Comparison of ENCODE assay signal across 13 mouse cellular contexts in genomic region chr16:35380048-35380447, GRCm38 (mm10).
"Had no signal": no experiment of that assay in that cellular context is flagged by ENCODE, and none has a peak within 500 bp of the region (broad histone marks: within the 10 kb centered on the region; RNA-seq: fewer than 3 reads in every experiment).

No protein-coding gene starts in this region.

- H3K4me1 ChIP-seq: kidney, embryonic 15.5 days; limb, embryonic 12.5 days; limb, embryonic 15.5 days; lung, embryonic 15.5 days; midbrain, embryonic 12.5 days; midbrain, embryonic 15.5 days; neural tube, embryonic 13.5 days had no signal

- H3K4me2 ChIP-seq: kidney, embryonic 15.5 days; limb, embryonic 12.5 days; limb, embryonic 15.5 days; lung, embryonic 15.5 days; midbrain, embryonic 12.5 days; midbrain, embryonic 15.5 days; neural tube, embryonic 13.5 days had no signal

- H3K27ac ChIP-seq: kidney, embryonic 15.5 days; limb, embryonic 12.5 days; limb, embryonic 15.5 days; liver, embryonic 14.5 days; lung, embryonic 15.5 days; midbrain, embryonic 12.5 days; midbrain, embryonic 15.5 days; neural tube, embryonic 13.5 days had no signal

- H3K36me3 ChIP-seq: kidney, embryonic 15.5 days; limb, embryonic 12.5 days; limb, embryonic 15.5 days; lung, embryonic 15.5 days; midbrain, embryonic 12.5 days; midbrain, embryonic 15.5 days; neural tube, embryonic 13.5 days had no signal

- DNase-seq: left cerebral cortex, postnatal 4 days; retina, postnatal 1 day; right cerebral cortex, postnatal 25 days; thymus, adult 18-20 months; thymus, postnatal 36 days had no signal

- ATAC-seq: midbrain, embryonic 15.5 days had no signal

- H3K4me3 ChIP-seq: kidney, embryonic 15.5 days; limb, embryonic 12.5 days; limb, embryonic 15.5 days; lung, embryonic 15.5 days; midbrain, embryonic 12.5 days; midbrain, embryonic 15.5 days; neural tube, embryonic 13.5 days had no signal

- H3K9me3 ChIP-seq: kidney, embryonic 15.5 days; limb, embryonic 12.5 days; limb, embryonic 15.5 days; lung, embryonic 15.5 days; midbrain, embryonic 12.5 days; midbrain, embryonic 15.5 days; neural tube, embryonic 13.5 days had no signal

- H3K27me3 ChIP-seq: kidney, embryonic 15.5 days; limb, embryonic 12.5 days; limb, embryonic 15.5 days; lung, embryonic 15.5 days; midbrain, embryonic 12.5 days; midbrain, embryonic 15.5 days; neural tube, embryonic 13.5 days had no signal

- H3K9ac ChIP-seq: kidney, embryonic 15.5 days; limb, embryonic 12.5 days; limb, embryonic 15.5 days; liver, embryonic 14.5 days; lung, embryonic 15.5 days; midbrain, embryonic 12.5 days; midbrain, embryonic 15.5 days; neural tube, embryonic 13.5 days had no signal
